Mouse (Mus musculus) lung, adult 2 months (tissue): ENCODE measurements around the gene Ceacam16.

Experiments
- CTCF ChIP-seq: fragments of 200-500 bp; IDR thresholded peaks from 2 replicates; pipeline ENCODE4 v1.5.1; 2011; ENCODE audit warnings: mild to moderate bottlenecking, low read length, control low read depth; ENCODE audit not compliant: insufficient read depth
- POLR2A ChIP-seq: fragments of 200-500 bp; IDR thresholded peaks from 2 replicates; pipeline ENCODE4 v1.6.1; 2011; ENCODE audit warnings: low read depth, mild to moderate bottlenecking, control low read depth, low read length, borderline replicate concordance; ENCODE audit errors: extremely low read depth

DNA sequence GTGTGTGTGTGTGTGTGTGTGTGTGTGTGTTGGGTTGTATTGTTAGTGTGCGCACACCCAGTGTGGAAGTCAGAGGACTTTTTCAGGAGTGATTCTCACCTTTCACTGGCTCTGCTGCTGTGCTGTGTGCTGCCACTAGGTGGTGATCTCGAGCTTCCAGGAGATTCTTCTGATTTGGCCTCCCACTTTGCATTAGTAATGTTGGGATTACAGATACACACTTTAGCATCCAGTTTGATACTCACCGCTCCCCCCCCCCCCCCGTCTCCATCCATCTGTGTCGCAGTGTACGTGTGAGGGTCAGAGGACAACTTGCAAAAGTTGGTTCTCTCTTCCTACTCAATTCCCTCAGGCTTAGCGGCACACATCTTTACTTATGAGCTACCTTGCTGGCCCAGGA lies 58.1 kb downstream of the Ceacam16 start:
- peak; percentile 99 for TF ChIP-seq CTCF
- TF ChIP-seq POLR2A = no peak
